Mouse (Mus musculus) hindbrain, postnatal 0 days (tissue): ENCODE measurements around the gene Rhbdl1. TPM values are rescaled to one million over a fixed set of nuclear protein-coding genes. Genes with fewer than 3 reads are reported as not detected.

ENCODE experiments used
- ATAC-seq: fragments of 200-750 bp; cut with Nextera tagmentation; 2 replicates; pipeline ENCODE4 v1.8.0; 2017; ENCODE audit warnings: mild to moderate bottlenecking, moderate TSS enrichment, moderate library complexity
- DNase-seq: peaks from one replicate; pipeline ENCODE4 v3.0.0-alpha.2; 2015; ENCODE audit warnings: low spot score
- H3K27ac ChIP-seq: fragments of 300-500 bp; sonication (generic); 2 replicates; pipeline ENCODE4 v1.5.1; 2014; ENCODE audit warnings: mild to moderate bottlenecking
- H3K27me3 ChIP-seq: fragments of 300-500 bp; sonication (generic); 2 replicates; pipeline ENCODE4 v1.6.1; 2014; ENCODE audit warnings: low read length, mixed read lengths; ENCODE audit not compliant: insufficient read depth
- H3K36me3 ChIP-seq: fragments of 300-500 bp; sonication (generic); 2 replicates; pipeline ENCODE4 v1.6.1; 2014; ENCODE audit warnings: low read length, mixed read lengths; ENCODE audit not compliant: insufficient read depth
- H3K4me1 ChIP-seq: fragments of 300-500 bp; sonication (generic); 2 replicates; pipeline ENCODE4 v1.6.1; 2014; ENCODE audit warnings: antibody characterized with exemption, low read length, mixed read lengths; ENCODE audit not compliant: insufficient read depth
- H3K4me2 ChIP-seq: fragments of 300-500 bp; sonication (generic); 2 replicates; pipeline ENCODE4 v1.6.1; 2014; ENCODE audit warnings: low read depth, mild to moderate bottlenecking, low read length, moderate library complexity, mixed read lengths
- H3K4me3 ChIP-seq: fragments of 300-500 bp; sonication (generic); 2 replicates; pipeline ENCODE4 v1.5.1; 2014; ENCODE audit warnings: low read length
- H3K9ac ChIP-seq: fragments of 300-500 bp; sonication (generic); replicated peaks from 2 replicates; pipeline ENCODE4 v1.6.1; 2014; ENCODE audit warnings: mild to moderate bottlenecking, low read length, moderate library complexity, mixed read lengths
- H3K9me3 ChIP-seq: fragments of 300-500 bp; sonication (generic); 2 replicates; pipeline ENCODE4 v1.6.1; 2016; ENCODE audit warnings: low read length, mixed read lengths
- CTCF ChIP-seq: IDR thresholded peaks from 2 replicates; pipeline ENCODE4 v1.5.1; 2016; ENCODE audit warnings: antibody characterized with exemption, control low read depth, low read depth
- WGBS: fragments of 180-500 bp; shearing (Covaris S2); extraction: QIAGEN DNeasy Blood & Tissue Kit; methylation state at CpG from one replicate; pipeline ENCODE4 v1.1.7; 2014; 5-methylcytosine and 5-hydroxymethylcytosine counted together
- polyA plus RNA-seq: library from polyadenylated mRNA; unstranded; fragments of >200 nt; fragmentation: Nextera tagmentation; extraction: Ambion mirVana; gene quantifications from 2 replicates; pipeline ENCODE4 v1.2.1, GENCODE M21; 2015
- total RNA-seq: library from RNA; depleted of rRNA; stranded (reverse); fragments of >200 nt; gene quantifications from 2 replicates; pipeline ENCODE4 v1.2.3, GENCODE M21; 2014

The Rhbdl1 gene
- total and polyA plus RNA-seq, 2 experiments from 2014 or later = 78.6 to 135 TPM

- H3K4me2 ChIP-seq = no peak overlapping the region
- TF ChIP-seq CTCF = no peak
- peaks cover 10% of the 10 kb centered on the region for H3K4me1 ChIP-seq
- ATAC-seq (no peak), DNase-seq (no peak)
- H3K36me3 ChIP-seq = peaks cover 15% of the 10 kb centered on the region; the same call in 1 of the 2 replicates
- no peaks in the 10 kb centered on the region for H3K27me3 ChIP-seq
- H3K27ac ChIP-seq = no peak overlapping the region
- no peak overlapping the region for H3K9ac ChIP-seq
- WGBS = 80% methylated on average over 11 of the region's 11 CpGs
- no peak overlapping the region for H3K4me3 ChIP-seq
- no peaks in the 10 kb centered on the region for H3K9me3 ChIP-seq
Observed at GRCm38 (mm10) chr17:25817662-25818061, 19.4 kb downstream of the Rhbdl1 start.

- Histone ChIP-seq H3K4me2 (peak overlapping the region; percentile 46), H3K36me3 (peaks cover 11% of the 10 kb centered on the region; the same call in 1 of the 2 replicates), H3K27me3 (no peaks in the 10 kb centered on the region), H3K4me1 (peaks cover 21% of the 10 kb centered on the region), H3K9me3 (no peaks in the 10 kb centered on the region), H3K4me3 (peak overlapping the region; percentile 8; the same call in 1 of the 2 replicates), H3K9ac (peak overlapping the region; percentile 35), H3K27ac (0 out of 2 replicates have a peak overlapping the region, but pooled peaks have one; percentile 29)
- DNase-seq = peak; percentile 82
- WGBS = 2% methylated on average over 20 of the region's 20 CpGs
- ATAC-seq = peak; percentile 32; the same call in 1 of the 2 replicates
- TF ChIP-seq CTCF = peak; percentile 77
Observed at GRCm38 (mm10) chr17:25813471-25813870, 23.6 kb downstream of the Rhbdl1 start.

- 74% methylated on average over 4 of the region's 4 CpGs for WGBS
Observed at GRCm38 (mm10) chr17:25810890-25811289, 26.2 kb downstream of the Rhbdl1 start.

GRCm38 (mm10) chr17:25809606-25810340 lies 27.3 kb downstream of the Rhbdl1 start:
- DNase-seq = peak; percentile 61
- Histone ChIP-seq H3K9ac (peak overlapping the region; percentile 89), H3K27ac (peak overlapping the region; percentile 94), H3K36me3 (no peaks in the 10 kb centered on the region), H3K27me3 (no peaks in the 10 kb centered on the region), H3K4me1 (peaks cover 26% of the 10 kb centered on the region), H3K9me3 (no peaks in the 10 kb centered on the region), H3K4me3 (peak overlapping the region; percentile 68), H3K4me2 (peak overlapping the region; percentile 75)
- 0 out of 2 replicates have a peak, but pooled peaks have one; percentile 15 for TF ChIP-seq CTCF
- 6% methylated on average over 24 of the region's 25 CpGs for WGBS
- ATAC-seq = peak; percentile 63

More at GRCm38 (mm10) chr17:25810890-25811289, 26.2 kb downstream of the Rhbdl1 start:
- Histone ChIP-seq H3K36me3 (no peaks in the 10 kb centered on the region), H3K27me3 (no peaks in the 10 kb centered on the region), H3K4me2 (peak overlapping the region; percentile 75), H3K4me3 (peak overlapping the region; percentile 68; the same call in 1 of the 2 replicates), H3K27ac (no peak overlapping the region), H3K9me3 (no peaks in the 10 kb centered on the region), H3K9ac (peak overlapping the region; percentile 89; the same call in 1 of the 2 replicates), H3K4me1 (peaks cover 26% of the 10 kb centered on the region)
- ATAC-seq (no peak), DNase-seq (no peak)
- no peak for TF ChIP-seq CTCF

- peaks cover 26% of the 10 kb centered on the region for H3K4me1 ChIP-seq
- DNase-seq (peak; percentile 97), ATAC-seq (peak; percentile 86)
- peak; percentile 49 for TF ChIP-seq CTCF
- H3K27ac ChIP-seq = peak within 1 kb of the TSS; percentile 94
- H3K4me3 ChIP-seq = peak within 1 kb of the TSS; percentile 68
- H3K9ac ChIP-seq = peak within 1 kb of the TSS; percentile 89
- under 1% methylated on average over 80 of the region's 100 CpGs for whole genome bisulfite sequencing
- H3K36me3 ChIP-seq = no peaks in the 10 kb centered on the region
- H3K4me2 ChIP-seq = peak within 1 kb of the TSS; percentile 75
- H3K9me3 ChIP-seq = no peaks in the 10 kb centered on the region
- H3K27me3 ChIP-seq = no peaks in the 10 kb centered on the region
Observed at GRCm38 (mm10) chr17:25808789-25809605, 28.1 kb downstream of the Rhbdl1 start, which contains the start of gene Fbxl16. Gene Fbxl16, plus strand, starts transcription at chr17:25809085.

GRCm38 (mm10) chr17:25808028-25808427 lies 29.1 kb downstream of the Rhbdl1 start:
- peak overlapping the region; percentile 68 for H3K4me3 ChIP-seq
- H3K4me1 ChIP-seq = peaks cover 20% of the 10 kb centered on the region
- DNase-seq (no peak), ATAC-seq (no peak)
- peak overlapping the region; percentile 94 for H3K27ac ChIP-seq
- no peaks in the 10 kb centered on the region for H3K27me3 ChIP-seq
- 28% methylated on average over 5 of the region's 5 CpGs for WGBS
- H3K9ac ChIP-seq = peak overlapping the region; percentile 89
- no peaks in the 10 kb centered on the region for H3K9me3 ChIP-seq
- no peaks in the 10 kb centered on the region for H3K36me3 ChIP-seq
- H3K4me2 ChIP-seq = peak overlapping the region; percentile 75
- no peak for TF ChIP-seq CTCF
